Mouse (Mus musculus) spleen, adult 2 months (tissue): ENCODE measurements around the gene Gm5294.

Source experiments
- CTCF ChIP-seq: fragments of 200-500 bp; IDR thresholded peaks from 2 replicates; pipeline ENCODE4 v1.5.1; 2011; ENCODE audit warnings: mild to moderate bottlenecking, inconsistent platforms; ENCODE audit not compliant: insufficient read depth, insufficient read length, insufficient replicate concordance; ENCODE audit errors: extremely low read depth
- POLR2A ChIP-seq: fragments of 200-500 bp; IDR thresholded peaks from 2 replicates; pipeline ENCODE4 v1.6.1; 2011; ENCODE audit warnings: low read depth, low read length, inconsistent platforms

- TF ChIP-seq CTCF = no peak
- no peak for TF ChIP-seq POLR2A
These were observed 21.1 kb downstream of the Gm5294 start for GRCm38 (mm10) chr5:138840981-138841380.
